Mouse (Mus musculus) lung, postnatal 36 days (tissue): ENCODE results near the gene Rfx8.

Experiments
- DNase-seq: peaks from one replicate; pipeline ENCODE4 v3.0.0; 2022; ENCODE audit warnings: mixed read lengths

Rfx8 gene

DNA sequence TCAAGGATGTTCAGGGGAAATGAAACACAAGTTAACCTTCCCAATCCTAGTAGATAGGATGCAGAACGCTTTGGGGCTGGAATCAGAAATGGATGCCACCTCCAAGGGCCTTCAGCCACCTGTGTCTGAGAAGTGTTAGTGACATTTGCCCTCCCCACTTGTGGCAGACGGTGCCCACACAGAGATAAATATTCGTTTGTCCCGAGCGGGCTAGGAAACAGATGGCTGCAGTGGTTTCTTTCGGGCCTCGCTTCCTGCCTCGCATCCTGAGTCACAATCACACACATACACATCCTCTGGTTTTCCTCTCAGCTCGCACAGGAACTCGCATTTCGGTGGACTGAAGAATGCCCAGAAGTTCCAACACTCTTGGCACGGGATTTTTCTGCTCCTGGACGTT is 13.5 kb upstream of the Rfx8 start:
- DNase-seq, result peak; percentile 72

DNA sequence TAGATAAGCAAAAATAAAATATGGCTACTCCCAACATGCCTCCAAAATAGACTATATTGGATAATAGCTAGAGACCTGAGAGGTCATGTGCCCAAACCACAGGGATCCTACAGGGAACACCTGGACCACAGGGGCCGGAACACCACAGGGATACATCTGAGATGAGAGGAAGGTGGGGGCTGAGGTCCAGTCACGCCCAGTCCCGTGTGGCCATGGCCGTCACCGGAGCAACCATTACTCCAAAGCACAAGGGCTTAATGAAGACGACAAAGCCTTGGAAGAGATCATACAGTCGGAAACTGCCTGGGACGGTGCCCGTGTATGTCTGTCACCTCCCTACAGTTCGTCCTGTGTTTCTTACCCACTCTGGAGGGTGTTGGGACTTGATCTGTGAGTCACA is 13.1 kb upstream of the Rfx8 start:
- DNase-seq, result no peak

DNA sequence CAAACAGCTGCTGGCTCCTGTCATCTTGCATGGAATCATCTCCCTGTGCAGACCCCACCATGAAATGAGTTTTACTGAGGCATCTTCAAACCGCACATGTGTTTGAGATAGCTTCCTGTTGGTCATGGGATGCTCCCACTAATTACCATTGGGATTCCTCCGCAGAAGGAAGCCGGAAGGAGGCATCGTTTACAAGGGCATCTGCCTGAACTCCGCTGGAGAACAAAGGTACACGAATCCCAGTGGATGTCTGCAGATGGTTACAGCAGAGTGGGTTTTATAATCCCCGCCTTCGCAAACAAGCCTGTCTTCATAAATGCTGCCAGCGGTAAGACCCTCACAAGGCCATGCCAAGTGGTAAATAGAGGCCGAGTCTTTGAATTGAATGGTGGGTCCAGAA is 11.3 kb upstream of the Rfx8 start:
- DNase-seq, result no peak

GRCm38 (mm10) chr1:39731543-39731942 is 10.7 kb upstream of the Rfx8 start:
- peak; percentile 42 for DNase-seq

GRCm38 (mm10) chr1:39730868-39731267 is 10.1 kb upstream of the Rfx8 start:
- no peak for DNase-seq

GRCm38 (mm10) chr1:39729919-39730318 is 9.1 kb upstream of the Rfx8 start:
- no peak for DNase-seq

GRCm38 (mm10) chr1:39721351-39721726 is 542 bp upstream of the Rfx8 start:
- no peak for DNase-seq

GRCm38 (mm10) chr1:39720186-39720585 is 611 bp downstream of the Rfx8 start:
- DNase-seq, result no peak

GRCm38 (mm10) chr1:39715551-39715950 is 5.2 kb downstream of the Rfx8 start:
- DNase-seq, result no peak

DNA sequence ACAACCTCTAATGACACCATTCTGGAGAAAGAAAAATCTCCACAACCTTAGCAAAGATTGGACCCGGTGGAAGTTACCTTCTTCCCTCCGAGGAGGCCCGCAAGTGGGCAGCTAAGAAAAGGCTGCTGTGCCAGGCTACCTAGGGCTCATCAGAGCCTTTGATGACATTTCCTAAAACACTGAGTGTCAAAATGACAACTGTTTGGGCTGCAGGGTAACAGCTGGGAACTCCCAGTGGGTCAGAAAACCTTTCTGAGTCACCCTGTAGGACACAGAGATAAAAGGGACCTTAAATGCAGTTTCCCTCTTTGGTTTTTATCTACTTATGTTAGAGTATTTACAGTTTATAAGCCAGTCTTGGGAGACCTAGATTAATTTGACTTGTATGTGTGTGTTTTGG is 6.1 kb downstream of the Rfx8 start:
- no peak for DNase-seq

DNA sequence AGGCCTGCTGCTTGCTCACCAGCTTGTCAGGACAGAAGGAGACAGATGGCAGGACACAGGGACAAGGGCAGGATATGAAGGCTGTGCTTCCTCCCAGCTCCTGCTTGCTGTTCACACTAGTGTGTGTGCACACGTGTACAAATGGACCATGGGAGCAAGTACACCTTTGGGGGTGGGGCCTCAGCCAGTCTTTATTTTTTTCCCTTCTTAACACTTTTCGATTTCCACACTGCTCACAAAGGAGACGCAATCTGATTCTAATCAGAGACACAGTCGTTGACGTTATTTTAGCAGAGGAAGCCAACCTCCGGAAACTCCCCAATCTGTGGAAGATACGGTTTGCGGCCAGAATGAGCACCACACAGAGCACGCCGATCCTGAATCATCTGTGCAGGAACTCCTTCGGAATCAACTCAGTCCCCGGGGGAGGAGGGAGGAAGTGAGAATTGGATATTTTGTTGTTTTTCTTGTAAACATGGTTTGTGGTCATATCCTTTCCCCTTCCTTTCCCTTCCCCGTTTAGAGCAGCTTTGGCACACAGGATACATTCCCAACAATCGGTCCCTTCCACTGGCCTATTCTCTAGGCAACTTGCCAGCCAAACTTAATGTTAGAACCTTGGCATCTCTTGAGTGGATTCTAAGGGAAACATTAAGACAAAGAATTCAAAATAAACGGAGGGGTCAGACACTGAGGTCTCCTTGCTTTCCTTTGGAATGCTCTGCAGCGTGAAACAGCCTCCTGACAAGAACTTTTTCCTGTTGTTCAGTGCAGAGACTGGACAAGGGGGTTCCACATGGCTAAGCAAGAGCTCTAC is 6.7 kb downstream of the Rfx8 start:
- DNase-seq, result peak; percentile 93

DNA sequence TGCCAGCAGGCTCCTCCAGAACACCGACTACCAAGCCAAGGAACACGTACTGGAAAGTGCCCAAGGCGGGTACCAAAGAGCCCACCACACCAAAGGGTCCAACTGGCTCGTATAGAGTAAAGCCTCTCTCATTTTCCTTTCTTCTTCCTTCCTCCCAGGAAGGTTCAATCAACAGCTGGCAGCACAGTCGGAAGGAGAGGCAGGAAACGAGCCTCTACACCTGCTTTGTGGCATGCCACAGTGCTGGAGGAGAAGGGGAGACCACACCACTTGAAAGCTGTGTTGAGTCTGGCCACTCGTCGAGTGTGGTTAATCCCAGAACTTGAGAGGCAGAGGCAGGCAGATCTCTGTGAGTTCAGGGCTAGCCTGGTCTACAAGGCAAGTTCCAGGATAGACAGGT is 7.5 kb downstream of the Rfx8 start:
- DNase-seq, result no peak

DNA sequence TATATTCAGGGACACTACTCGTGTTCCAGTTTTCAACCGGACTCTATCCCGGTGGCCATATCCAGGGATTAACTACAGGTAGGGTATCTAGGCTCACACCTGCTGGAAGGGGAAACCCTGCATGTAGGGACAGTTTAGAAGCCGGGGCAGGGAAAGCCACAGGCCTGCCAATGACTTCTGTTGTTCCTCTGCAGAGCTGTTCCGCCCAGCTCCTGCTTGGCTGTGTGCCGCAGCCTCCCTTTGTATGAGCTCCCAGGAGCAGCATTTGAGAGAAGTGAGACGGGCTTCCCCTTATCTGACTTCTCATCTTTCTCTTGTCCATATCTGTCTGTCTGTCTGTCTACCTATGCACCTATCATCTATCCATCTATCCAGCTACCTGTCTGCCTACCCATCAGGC is 8.5 kb downstream of the Rfx8 start:
- peak; percentile 75 for DNase-seq

- DNase-seq, result peak; percentile 87
Observed at GRCm38 (mm10) chr1:39710604-39711003, 10.2 kb downstream of the Rfx8 start.

- DNase-seq, result no peak
Observed at GRCm38 (mm10) chr1:39710016-39710415, 10.8 kb downstream of the Rfx8 start.

- no peak for DNase-seq
Observed at GRCm38 (mm10) chr1:39708778-39709177, 12.0 kb downstream of the Rfx8 start.

GRCm38 (mm10) chr1:39702216-39703046 is 18.4 kb downstream of the Rfx8 start:
- no peak for DNase-seq

GRCm38 (mm10) chr1:39701274-39701602 is 19.6 kb downstream of the Rfx8 start:
- DNase-seq, result no peak

- no peak for DNase-seq
Observed at GRCm38 (mm10) chr1:39700599-39701273, 20.1 kb downstream of the Rfx8 start.

DNA sequence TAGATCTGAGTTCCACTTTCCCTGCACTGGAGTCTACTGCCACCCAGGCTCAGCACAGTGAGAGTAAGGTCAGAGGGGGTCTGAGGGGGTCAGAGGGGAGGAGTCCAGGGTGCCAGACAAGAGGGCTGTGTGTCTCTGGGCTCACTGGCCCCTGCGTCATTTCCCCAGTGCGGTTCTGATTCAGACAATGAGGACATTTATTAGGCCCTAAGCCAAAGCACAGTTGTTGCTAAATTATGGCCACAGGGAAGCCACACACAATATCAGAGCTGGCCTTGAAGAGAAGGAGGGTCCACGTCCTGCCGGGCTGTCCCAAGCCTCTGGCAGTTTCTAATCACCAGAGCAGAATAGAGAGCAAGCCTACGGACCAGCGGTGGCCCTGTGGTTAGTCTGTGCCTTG is 22.3 kb downstream of the Rfx8 start:
- DNase-seq, result peak; percentile 77

- DNase-seq, result no peak
Observed at GRCm38 (mm10) chr1:39695198-39695597, 25.6 kb downstream of the Rfx8 start.

DNA sequence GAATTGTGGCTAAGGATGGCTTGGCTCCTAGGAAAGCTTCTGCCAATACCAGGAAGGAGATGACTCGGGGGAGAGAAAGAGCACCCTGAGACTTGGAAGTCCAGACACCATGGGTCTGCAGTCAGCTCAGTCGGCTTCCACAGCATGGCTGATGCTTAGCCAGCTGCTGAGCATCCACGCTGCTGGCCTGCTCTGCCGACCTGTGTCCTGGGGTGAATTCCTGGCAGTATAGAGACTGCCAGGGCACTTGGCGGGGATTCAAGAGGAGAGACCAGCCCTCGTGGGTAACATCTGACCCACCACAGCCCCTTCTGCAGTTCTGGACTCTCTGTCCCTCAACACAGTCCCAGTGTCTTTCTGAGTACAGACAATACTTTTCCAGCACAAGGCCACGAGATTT is 26.0 kb downstream of the Rfx8 start:
- DNase-seq, result no peak

DNA sequence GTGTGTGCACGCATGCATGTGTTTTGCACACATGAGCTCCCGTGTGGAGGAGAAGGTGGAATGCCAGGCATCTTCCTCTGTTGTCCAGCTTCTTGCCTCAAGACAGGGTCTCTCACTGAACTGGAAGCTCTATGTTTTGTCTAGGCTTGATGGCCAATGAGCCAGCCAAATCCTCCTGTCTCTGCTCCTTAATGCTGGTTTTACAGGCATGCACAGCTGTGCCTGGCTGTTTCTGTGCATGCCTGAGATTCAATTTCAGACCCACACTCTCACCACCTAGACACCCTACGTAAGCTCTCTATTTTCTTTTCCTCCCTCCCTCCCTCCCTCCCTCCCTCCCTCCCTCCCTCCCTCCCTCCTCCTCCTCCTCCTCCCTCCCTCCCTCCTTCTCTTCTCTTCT is 28.8 kb downstream of the Rfx8 start:
- DNase-seq, result no peak

GRCm38 (mm10) chr1:39691061-39691460 is 29.7 kb downstream of the Rfx8 start:
- DNase-seq, result no peak
